Mouse (Mus musculus) heart, postnatal 0 days (tissue): ENCODE results near the gene Elovl3.

ENCODE experiments used
- CTCF ChIP-seq: IDR thresholded peaks from 2 replicates; pipeline ENCODE4 v1.5.1; 2016; ENCODE audit warnings: antibody characterized with exemption, control low read depth, low read depth
- EP300 ChIP-seq: IDR thresholded peaks from 2 replicates; pipeline ENCODE4 v1.6.1; 2016; ENCODE audit warnings: antibody characterized with exemption, low read depth

- TF ChIP-seq CTCF (no peak), EP300 (no peak)
Observed at GRCm38 (mm10) chr19:46096396-46096795, 35.3 kb upstream of the Elovl3 start.
